Mouse (Mus musculus): Measurements from ENCODE around the gene Lmx1b. TPM values are rescaled to one million over a fixed set of nuclear protein-coding genes. Genes with fewer than 3 reads are reported as not detected.

Gene Lmx1b
- polyA plus RNA-seq, 1 experiment, result not detected

DNA sequence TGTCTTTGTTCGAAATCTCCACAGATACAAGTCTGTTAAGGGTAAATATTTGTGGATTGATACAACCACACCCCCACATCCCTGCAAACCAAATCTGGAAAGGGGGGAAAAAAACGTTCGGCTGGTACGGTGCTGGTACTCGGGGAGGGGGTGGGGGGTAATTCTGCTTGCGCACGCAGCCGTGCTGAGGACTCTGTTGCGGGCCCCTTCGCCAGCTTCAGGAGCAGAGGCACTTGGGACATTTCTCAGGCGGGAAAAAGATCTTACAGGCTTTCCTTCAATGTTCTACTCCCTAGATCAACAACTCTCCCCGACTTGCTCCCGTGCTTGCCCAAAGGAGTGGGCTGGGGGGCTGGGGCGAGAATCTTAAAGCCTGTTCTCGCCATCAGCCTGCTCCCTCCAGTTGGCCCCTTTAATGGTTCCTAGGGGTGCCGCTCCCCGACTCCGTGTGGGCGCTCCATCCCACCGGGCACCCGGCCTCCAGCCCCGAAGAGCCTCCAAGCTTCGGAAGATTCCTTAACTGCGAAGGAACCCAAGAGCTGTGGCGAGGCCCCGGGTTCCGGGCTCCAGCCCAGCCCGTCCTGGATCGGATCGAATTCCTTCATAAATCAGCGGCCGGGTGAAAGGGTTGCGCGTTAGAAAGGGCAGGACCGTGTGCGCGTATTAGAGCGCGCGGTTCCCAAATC lies 9.1 kb downstream of the Lmx1b start:
- no peak for TF ChIP-seq POLR2A (IDR thresholded peaks at IDR 0.05; ENCODE audit: borderline replicate concordance, low read depth, low read length)
- Histone ChIP-seq H3K27ac (ENCODE audit: insufficient read depth, low read depth, low read length) (no peak overlapping the region), H3K4me1 (ENCODE audit: control insufficient read depth, insufficient read depth, low read length) (no peaks in the 10 kb centered on the region), H3K4me3 (ENCODE audit: insufficient read depth, low read length) (no peak overlapping the region)

DNA sequence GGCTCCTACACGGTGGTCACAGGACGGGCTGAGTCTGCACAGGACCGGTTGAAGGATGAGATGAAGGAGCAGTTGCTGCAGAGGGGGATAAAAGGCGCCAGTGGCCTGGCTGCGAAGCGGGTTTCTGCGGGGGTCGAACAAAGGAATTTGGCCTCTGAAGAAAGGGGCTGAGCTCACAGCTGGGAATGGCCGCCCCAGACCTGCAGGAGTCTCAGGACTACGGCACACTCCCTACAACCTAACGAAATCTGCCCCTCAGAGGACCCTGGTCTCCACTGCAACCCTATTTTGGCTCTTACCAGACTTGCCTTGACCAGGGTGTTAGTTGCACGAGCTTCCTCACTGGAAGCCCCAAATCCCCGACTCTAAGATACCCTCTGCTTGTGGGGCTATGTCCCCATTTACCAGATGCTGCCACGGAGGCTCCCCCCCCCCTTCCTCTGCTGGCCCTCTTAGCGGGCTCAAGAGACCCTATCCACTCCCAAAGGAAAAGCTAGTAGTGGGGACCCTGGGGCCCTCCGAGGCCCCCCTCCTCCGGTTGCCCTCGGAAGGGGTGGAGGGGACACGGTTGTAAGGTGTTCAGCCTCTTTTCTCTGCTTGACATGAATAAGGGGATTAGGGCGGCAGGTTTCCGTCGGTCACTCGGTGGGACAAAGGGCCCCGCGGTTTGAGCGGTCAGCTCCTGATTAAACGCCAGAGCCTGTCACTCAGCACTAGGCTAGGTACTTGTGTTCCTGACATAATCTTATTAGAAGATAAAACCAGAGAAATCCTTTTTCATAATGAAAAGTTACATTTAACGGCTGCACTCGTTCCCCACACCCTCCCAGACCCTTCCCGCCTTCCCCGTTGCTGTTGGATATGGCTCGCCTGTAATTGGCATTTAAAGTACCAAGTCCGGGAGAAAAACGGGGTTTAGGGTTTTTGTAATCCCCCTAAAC lies 10.0 kb downstream of the Lmx1b start:
- no peak overlapping the region for H3K4me3 ChIP-seq (ENCODE audit: insufficient read depth, low read length)

DNA sequence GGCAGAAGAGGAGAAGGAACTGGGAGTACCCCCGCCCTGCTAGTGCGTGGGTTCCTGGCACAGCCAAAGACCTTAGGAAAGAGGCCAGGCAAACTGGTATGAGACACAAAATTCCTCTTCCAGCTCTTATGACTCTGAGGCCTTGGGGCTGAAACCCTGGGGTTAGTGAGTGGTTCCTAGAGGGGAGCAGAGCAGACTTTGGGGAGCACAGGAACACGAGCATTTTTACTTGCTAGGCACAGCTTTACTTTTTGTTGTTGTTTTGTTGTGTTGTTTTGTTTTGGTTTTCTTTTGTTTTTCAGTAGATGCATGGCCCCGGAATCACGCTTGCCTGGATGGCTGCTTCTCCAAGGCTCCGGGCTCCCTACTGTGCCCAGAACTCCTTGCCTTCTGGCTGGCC lies 10.7 kb downstream of the Lmx1b start:
- no peak overlapping the region for H3K4me3 ChIP-seq (ENCODE audit: insufficient read depth, low read length)
- TF ChIP-seq POLR2A (IDR thresholded peaks at IDR 0.05; ENCODE audit: borderline replicate concordance, low read depth, low read length) (no peak), CTCF (IDR thresholded peaks at IDR 0.05; ENCODE audit: low read depth, low read length) (no peak)
- no peak overlapping the region for H3K27ac ChIP-seq (ENCODE audit: insufficient read depth, low read depth, low read length)
- no peaks in the 10 kb centered on the region for H3K4me1 ChIP-seq (ENCODE audit: control insufficient read depth, insufficient read depth, low read length)

More for the DNA sequence above, 10.0 kb downstream of the Lmx1b start:
- Histone ChIP-seq H3K4me1 (ENCODE audit: control insufficient read depth, insufficient read depth, low read length) (no peaks in the 10 kb centered on the region), H3K27ac (ENCODE audit: insufficient read depth, low read depth, low read length) (no peak overlapping the region)
- TF ChIP-seq CTCF (IDR thresholded peaks at IDR 0.05; ENCODE audit: low read depth, low read length) (no peak), POLR2A (IDR thresholded peaks at IDR 0.05; ENCODE audit: borderline replicate concordance, low read depth, low read length) (no peak)

DNA sequence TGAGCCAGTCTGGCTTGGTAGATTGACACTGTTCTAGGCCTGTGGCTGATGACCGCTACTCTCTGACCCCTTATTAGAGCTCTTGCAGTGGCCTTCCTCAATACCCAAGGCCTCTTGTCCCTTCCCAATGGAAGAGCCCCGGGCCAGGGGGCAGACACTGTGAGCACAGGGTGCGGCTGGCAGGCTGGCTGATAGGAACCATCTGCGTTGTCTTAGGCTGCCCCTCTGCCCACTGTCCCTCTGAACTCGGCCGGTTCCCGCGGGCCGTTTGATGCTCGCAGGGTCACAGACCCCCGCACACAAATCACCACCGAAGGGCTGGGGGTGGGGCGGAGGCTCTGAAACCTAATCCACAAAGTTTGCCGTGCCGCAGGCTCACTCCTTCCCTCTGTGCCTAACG lies 11.5 kb downstream of the Lmx1b start:
- Histone ChIP-seq H3K4me1 (ENCODE audit: control insufficient read depth, insufficient read depth, low read length) (no peaks in the 10 kb centered on the region), H3K4me3 (ENCODE audit: insufficient read depth, low read length) (no peak overlapping the region), H3K27ac (ENCODE audit: insufficient read depth, low read depth, low read length) (no peak overlapping the region)
- no peak for TF ChIP-seq POLR2A (IDR thresholded peaks at IDR 0.05; ENCODE audit: borderline replicate concordance, low read depth, low read length)
- TF ChIP-seq CTCF (IDR thresholded peaks at IDR 0.05; ENCODE audit: low read depth, low read length), result no peak

DNA sequence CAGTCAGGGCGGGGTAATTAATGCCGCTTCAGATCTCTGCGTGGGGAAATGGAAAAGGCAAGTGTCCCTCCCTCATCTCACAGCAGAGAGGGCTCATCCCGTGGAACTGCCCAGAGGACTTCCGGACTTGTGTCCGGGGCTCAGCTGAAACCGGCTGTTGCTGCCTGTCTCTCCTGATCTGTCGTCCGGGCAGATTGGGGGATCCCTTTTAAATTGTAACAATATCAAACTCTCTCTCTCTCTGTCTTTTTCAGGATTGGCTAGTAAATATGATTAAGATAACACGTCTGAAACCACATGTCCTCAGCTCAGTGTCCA lies 13.3 kb downstream of the Lmx1b start:
- no peak overlapping the region for H3K27ac ChIP-seq (ENCODE audit: insufficient read depth, low read depth, low read length)
- no peak overlapping the region for H3K4me3 ChIP-seq (ENCODE audit: insufficient read depth, low read length)
- TF ChIP-seq CTCF (IDR thresholded peaks at IDR 0.05; ENCODE audit: low read depth, low read length) (no peak), POLR2A (IDR thresholded peaks at IDR 0.05; ENCODE audit: borderline replicate concordance, low read depth, low read length) (no peak)
- no peaks in the 10 kb centered on the region for H3K4me1 ChIP-seq (ENCODE audit: control insufficient read depth, insufficient read depth, low read length)

DNA sequence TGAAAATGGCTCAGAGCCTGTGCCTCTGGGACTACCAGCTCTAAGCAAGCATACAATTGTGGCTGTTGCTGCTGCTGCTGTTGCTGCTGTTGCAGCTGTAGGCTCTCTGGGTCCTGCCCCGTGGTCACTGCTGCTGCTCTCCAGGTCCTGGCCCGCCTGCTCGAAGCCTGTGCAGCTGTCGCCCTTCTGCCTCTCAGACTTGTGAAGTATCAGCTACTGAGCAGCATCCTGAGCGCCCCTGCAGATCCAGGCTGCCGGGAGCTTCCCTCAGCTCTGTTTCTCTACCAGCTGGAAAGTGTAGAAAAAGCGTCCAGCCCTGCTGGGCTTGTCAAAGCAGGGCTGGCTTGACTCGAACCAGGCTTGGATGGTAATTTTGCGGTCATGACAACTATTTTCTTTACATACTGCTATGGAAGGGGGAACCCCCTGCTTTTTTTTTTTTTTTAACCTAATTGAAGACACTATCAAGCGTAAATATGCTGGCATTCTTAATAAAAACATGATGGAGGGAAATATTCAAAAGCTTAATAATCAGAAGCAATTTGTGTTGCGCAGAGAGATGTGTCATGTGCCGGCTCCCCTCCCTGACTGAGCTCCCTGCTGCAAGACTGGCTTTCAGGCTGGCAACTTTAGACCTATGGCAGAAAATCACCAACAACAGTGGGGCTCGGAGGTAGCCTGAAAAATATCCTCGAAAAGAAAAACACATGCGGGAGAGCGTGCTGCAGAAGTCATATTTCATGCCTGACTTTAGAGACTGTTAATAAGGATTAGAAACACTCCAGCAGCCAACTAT lies 13.9 kb downstream of the Lmx1b start:
- no peak overlapping the region for H3K27ac ChIP-seq (ENCODE audit: insufficient read depth, low read depth, low read length)
- H3K4me1 ChIP-seq (ENCODE audit: control insufficient read depth, insufficient read depth, low read length), result no peaks in the 10 kb centered on the region
- TF ChIP-seq CTCF (IDR thresholded peaks at IDR 0.05; ENCODE audit: low read depth, low read length), result no peak
- TF ChIP-seq POLR2A (IDR thresholded peaks at IDR 0.05; ENCODE audit: borderline replicate concordance, low read depth, low read length), result no peak

DNA sequence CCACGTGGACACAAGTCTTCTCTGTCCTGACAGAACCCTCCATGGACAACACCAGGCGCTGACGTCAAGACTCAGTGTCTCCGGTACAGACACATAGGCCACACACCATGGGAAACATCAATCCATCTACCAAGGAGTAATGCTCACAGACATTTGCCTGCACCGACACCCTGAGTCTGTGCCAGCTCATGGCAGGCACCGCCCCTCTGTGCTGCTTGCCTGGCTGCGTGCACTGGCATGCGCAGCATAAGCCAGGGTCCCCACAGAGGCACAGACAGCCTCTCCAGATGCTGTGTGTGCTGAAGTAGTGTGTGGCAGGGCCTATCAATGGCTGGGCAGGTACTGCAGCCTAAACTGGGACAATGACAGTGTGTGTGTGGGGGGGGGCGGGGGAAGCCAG lies 22.6 kb downstream of the Lmx1b start:
- no peaks in the 10 kb centered on the region for H3K4me1 ChIP-seq (ENCODE audit: control insufficient read depth, insufficient read depth, low read length)
- TF ChIP-seq CTCF (IDR thresholded peaks at IDR 0.05; ENCODE audit: low read depth, low read length) (no peak), POLR2A (IDR thresholded peaks at IDR 0.05; ENCODE audit: borderline replicate concordance, low read depth, low read length) (no peak)
- H3K4me3 ChIP-seq (ENCODE audit: insufficient read depth, low read length), result no peak overlapping the region
- no peak overlapping the region for H3K27ac ChIP-seq (ENCODE audit: insufficient read depth, low read depth, low read length)

More for the DNA sequence above, 13.9 kb downstream of the Lmx1b start:
- H3K4me3 ChIP-seq (ENCODE audit: insufficient read depth, low read length), result no peak overlapping the region

DNA sequence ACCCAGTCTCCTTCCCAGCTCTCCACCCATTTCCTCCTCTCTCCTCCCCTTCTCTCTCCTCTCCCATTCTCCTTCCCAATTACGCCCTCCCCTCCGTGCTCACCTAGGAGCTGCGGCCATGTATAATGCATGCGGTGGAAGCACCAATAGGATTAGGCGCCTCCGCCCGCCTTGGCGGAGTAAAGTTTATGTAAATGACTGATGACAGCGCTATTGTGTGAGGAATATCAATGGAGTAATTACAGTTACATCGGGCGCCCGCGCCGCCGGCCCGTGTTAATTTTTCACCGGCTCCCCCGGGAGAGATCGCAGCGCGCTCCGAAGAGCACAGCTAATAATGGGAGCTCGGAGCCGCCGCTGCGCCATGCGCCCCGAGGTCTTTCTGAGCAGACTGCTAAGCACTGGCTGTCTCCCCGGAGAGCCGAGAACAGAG lies 23.9 kb downstream of the Lmx1b start:
- H3K4me1 ChIP-seq (ENCODE audit: control insufficient read depth, insufficient read depth, low read length), result no peaks in the 10 kb centered on the region
- TF ChIP-seq POLR2A (IDR thresholded peaks at IDR 0.05; ENCODE audit: borderline replicate concordance, low read depth, low read length), result no peak
- no peak for TF ChIP-seq CTCF (IDR thresholded peaks at IDR 0.05; ENCODE audit: low read depth, low read length)
- H3K4me3 ChIP-seq (ENCODE audit: insufficient read depth, low read length), result 0 out of 2 replicates have a peak overlapping the region, but pooled peaks have one; percentile 18
- H3K27ac ChIP-seq (ENCODE audit: insufficient read depth, low read depth, low read length), result no peak overlapping the region

DNA sequence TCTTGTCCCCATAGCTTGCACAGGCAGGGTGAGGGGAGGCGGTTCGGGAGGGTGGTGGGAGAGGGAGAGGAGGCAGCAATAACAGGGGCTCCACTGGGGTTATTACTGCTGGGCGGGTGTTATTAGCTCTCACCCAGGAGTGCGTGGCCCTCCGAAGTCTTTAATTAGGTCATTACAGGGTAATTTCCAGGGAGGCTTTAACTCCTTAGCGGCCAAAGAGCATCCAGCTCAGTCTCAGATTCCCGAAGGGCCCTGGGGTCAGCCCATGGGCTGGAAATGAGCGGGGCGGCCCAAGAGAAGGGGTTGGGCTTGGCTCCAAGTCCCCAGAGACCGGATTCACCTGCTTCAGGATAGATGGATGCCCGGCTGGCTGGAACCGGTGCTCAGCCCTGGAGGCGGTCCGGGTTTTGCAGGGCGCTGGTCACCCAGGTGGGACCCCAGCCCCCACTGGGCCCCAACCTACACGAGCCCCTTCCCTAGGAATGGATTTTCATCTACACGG lies 24.4 kb downstream of the Lmx1b start:
- Histone ChIP-seq H3K4me1 (ENCODE audit: control insufficient read depth, insufficient read depth, low read length) (no peaks in the 10 kb centered on the region), H3K27ac (ENCODE audit: insufficient read depth, low read depth, low read length) (no peak overlapping the region), H3K4me3 (ENCODE audit: insufficient read depth, low read length) (no peak overlapping the region)
- TF ChIP-seq POLR2A (IDR thresholded peaks at IDR 0.05; ENCODE audit: borderline replicate concordance, low read depth, low read length), result no peak
- TF ChIP-seq CTCF (IDR thresholded peaks at IDR 0.05; ENCODE audit: low read depth, low read length), result no peak

All from bone marrow macrophage, adult 2 months (primary cell).